Mouse (Mus musculus) heart, embryonic 16.5 days (tissue): ENCODE measurements around the gene Muc16. TPM values are rescaled to one million over a fixed set of nuclear protein-coding genes. Genes with fewer than 3 reads are reported as not detected.

Experiments
- ATAC-seq: fragments of 200-750 bp; cut with Nextera tagmentation; replicated peaks from 2 replicates; pipeline ENCODE4 v1.8.0; 2017; ENCODE audit warnings: moderate number of reproducible peaks; ENCODE audit not compliant: insufficient read depth, low FRiP score; ENCODE audit errors: extremely low read depth
- H3K27ac ChIP-seq: fragments of 300-500 bp; sonication (generic); 2 replicates; pipeline ENCODE4 v1.5.1; 2014; ENCODE audit warnings: mild to moderate bottlenecking, low read length, control low read depth, moderate library complexity
- H3K27me3 ChIP-seq: fragments of 300-500 bp; sonication (generic); 2 replicates; pipeline ENCODE4 v1.6.1; 2014; ENCODE audit warnings: low read length, mixed read lengths; ENCODE audit not compliant: control insufficient read depth, insufficient read depth
- H3K36me3 ChIP-seq: fragments of 300-500 bp; sonication (generic); 2 replicates; pipeline ENCODE4 v1.6.1; 2014; ENCODE audit not compliant: control insufficient read depth, insufficient read depth
- H3K4me1 ChIP-seq: fragments of 300-500 bp; sonication (generic); 2 replicates; pipeline ENCODE4 v1.6.1; 2014; ENCODE audit warnings: low read length, mixed read lengths; ENCODE audit not compliant: control insufficient read depth, insufficient read depth
- H3K4me2 ChIP-seq: fragments of 300-500 bp; sonication (generic); 2 replicates; pipeline ENCODE4 v1.6.1; 2014; ENCODE audit warnings: low read depth, mild to moderate bottlenecking, control low read depth, low read length
- H3K4me3 ChIP-seq: fragments of 300-500 bp; sonication (generic); 2 replicates; pipeline ENCODE4 v1.5.1; 2014; ENCODE audit warnings: mild to moderate bottlenecking, control low read depth, low read length
- H3K9ac ChIP-seq: fragments of 300-500 bp; sonication (generic); 2 replicates; pipeline ENCODE4 v1.6.1; 2014; ENCODE audit warnings: low read length, control low read depth
- H3K9me3 ChIP-seq: fragments of 300-500 bp; sonication (generic); replicated peaks from 2 replicates; pipeline ENCODE4 v1.6.1; 2016; ENCODE audit warnings: low read length; ENCODE audit not compliant: control insufficient read depth
- WGBS: fragments of 180-500 bp; shearing (Covaris S2); extraction: QIAGEN DNeasy Blood & Tissue Kit; methylation state at CpG from one replicate; pipeline ENCODE4 v1.1.7; 2014; 5-methylcytosine and 5-hydroxymethylcytosine counted together
- polyA plus RNA-seq: library from polyadenylated mRNA; unstranded; fragments of >200 nt; fragmentation: Nextera tagmentation; extraction: Ambion mirVana; gene quantifications from 2 replicates; pipeline ENCODE4 v1.2.1, GENCODE M21; 2015

Muc16 gene
- 1.5 and 1.9 TPM in 2 replicates for polyA plus RNA-seq

- ATAC-seq, result no peak; the same call in 1 of the 2 replicates
- Histone ChIP-seq H3K9me3 (no peaks in the 10 kb centered on the region), H3K4me1 (no peaks in the 10 kb centered on the region)
These were observed at the start of gene Muc16 for GRCm38 (mm10) chr9:18674480-18675154. Muc16 (minus strand) TSS chr9:18674530.

DNA sequence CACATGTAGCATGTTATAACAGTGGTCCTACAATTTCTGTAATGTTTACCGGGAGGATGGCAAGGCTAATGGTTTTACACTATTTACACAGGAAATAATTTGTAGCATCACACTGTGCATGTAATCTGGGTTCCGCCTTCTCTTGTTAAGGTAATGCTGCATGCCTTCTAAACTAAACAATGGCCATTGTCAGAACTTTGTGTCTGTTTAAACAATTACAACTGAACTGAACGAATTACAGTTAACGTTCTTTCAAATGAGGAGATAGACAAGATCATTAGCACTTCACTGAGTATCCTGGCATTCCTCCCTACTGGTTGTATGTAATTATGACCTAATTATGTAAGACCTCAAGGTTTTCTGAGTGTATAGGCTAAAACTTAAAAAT lies 48.4 kb upstream of the Muc16 start:
- H3K4me2 ChIP-seq, result no peak overlapping the region
- H3K4me1 ChIP-seq, result no peaks in the 10 kb centered on the region
- no peak overlapping the region for H3K4me3 ChIP-seq
- no peaks in the 10 kb centered on the region for H3K36me3 ChIP-seq
- WGBS, result 52% methylated on average over 4 of the region's 4 CpGs
- no peak for ATAC-seq
- no peaks in the 10 kb centered on the region for H3K9me3 ChIP-seq
- no peak overlapping the region for H3K27ac ChIP-seq
- H3K9ac ChIP-seq, result no peak overlapping the region
- no peaks in the 10 kb centered on the region for H3K27me3 ChIP-seq

More at GRCm38 (mm10) chr9:18674480-18675154, at the start of gene Muc16:
- Histone ChIP-seq H3K9ac (no peak within 1 kb of the TSS), H3K27ac (no peak within 1 kb of the TSS), H3K36me3 (no peaks in the 10 kb centered on the region), H3K4me3 (no peak within 1 kb of the TSS), H3K27me3 (no peaks in the 10 kb centered on the region), H3K4me2 (no peak within 1 kb of the TSS)
- 68% methylated on average over 4 of the region's 4 CpGs for WGBS

- H3K9ac ChIP-seq, result no peak overlapping the region
- H3K9me3 ChIP-seq, result no peaks in the 10 kb centered on the region
- H3K36me3 ChIP-seq, result no peaks in the 10 kb centered on the region
- H3K4me1 ChIP-seq, result no peaks in the 10 kb centered on the region
- ATAC-seq, result no peak
- no peak overlapping the region for H3K4me2 ChIP-seq
- H3K27me3 ChIP-seq, result no peaks in the 10 kb centered on the region
- 31% methylated on average over 6 of the region's 6 CpGs for WGBS
- no peak overlapping the region for H3K4me3 ChIP-seq
- no peak overlapping the region for H3K27ac ChIP-seq
These were observed 47.8 kb upstream of the Muc16 start for GRCm38 (mm10) chr9:18721931-18722711.

DNA sequence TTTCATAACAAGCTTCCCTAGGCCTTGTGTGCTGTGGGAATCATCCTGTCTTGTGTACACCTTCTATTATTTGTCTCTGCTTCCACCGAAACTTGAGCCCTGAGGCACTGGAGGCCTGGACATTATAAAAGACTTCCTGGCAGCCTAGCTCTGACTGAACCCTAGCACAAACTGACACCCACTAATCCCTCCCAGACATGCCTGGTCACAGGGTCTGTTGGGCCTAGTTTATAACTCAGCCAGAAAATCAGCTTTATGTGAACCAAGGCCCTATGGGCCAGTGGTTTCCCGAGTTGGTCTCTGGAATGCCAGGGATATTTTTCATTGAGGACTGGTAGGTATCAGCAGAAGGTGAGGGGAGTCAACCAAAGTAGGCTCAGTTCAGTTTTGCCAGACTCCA lies 46.7 kb upstream of the Muc16 start:
- Histone ChIP-seq H3K27ac (no peak overlapping the region), H3K27me3 (no peaks in the 10 kb centered on the region), H3K4me1 (no peaks in the 10 kb centered on the region), H3K4me3 (no peak overlapping the region), H3K4me2 (no peak overlapping the region), H3K9me3 (no peaks in the 10 kb centered on the region), H3K9ac (no peak overlapping the region), H3K36me3 (no peaks in the 10 kb centered on the region)
- WGBS, result 38% methylated on average over 2 of the region's 2 CpGs
- no peak for ATAC-seq

GRCm38 (mm10) chr9:18705628-18706027 lies 31.3 kb upstream of the Muc16 start:
- no peaks in the 10 kb centered on the region for H3K27me3 ChIP-seq
- no peaks in the 10 kb centered on the region for H3K36me3 ChIP-seq
- no peaks in the 10 kb centered on the region for H3K9me3 ChIP-seq
- no peak for ATAC-seq
- no peak overlapping the region for H3K4me2 ChIP-seq
- no peak overlapping the region for H3K4me3 ChIP-seq
- H3K27ac ChIP-seq, result no peak overlapping the region
- no peak overlapping the region for H3K9ac ChIP-seq
- no peaks in the 10 kb centered on the region for H3K4me1 ChIP-seq

- Histone ChIP-seq H3K9me3 (no peaks in the 10 kb centered on the region), H3K4me3 (no peak overlapping the region), H3K4me1 (no peaks in the 10 kb centered on the region), H3K4me2 (no peak overlapping the region), H3K9ac (no peak overlapping the region), H3K27ac (no peak overlapping the region), H3K27me3 (no peaks in the 10 kb centered on the region), H3K36me3 (no peaks in the 10 kb centered on the region)
- WGBS, result 59% methylated on average over 2 of the region's 2 CpGs
- no peak for ATAC-seq
These were observed 76.0 kb downstream of the Muc16 start for GRCm38 (mm10) chr9:18598366-18598765.

GRCm38 (mm10) chr9:18508098-18508497 lies 166.2 kb downstream of the Muc16 start:
- ATAC-seq, result no peak
- 28% methylated on average over 2 of the region's 2 CpGs for WGBS
- H3K4me1 ChIP-seq, result no peaks in the 10 kb centered on the region

GRCm38 (mm10) chr9:18478168-18478567 lies 196.2 kb downstream of the Muc16 start, which contains the start of the genes Zfp558 and Mbd3l1:
Zfp558 (minus strand) TSS chr9:18478268.
Mbd3l1 (plus strand) TSS chr9:18478359.
- 61% methylated on average over 3 of the region's 3 CpGs for WGBS
- no peak for ATAC-seq
- Histone ChIP-seq H3K4me1 (no peaks in the 10 kb centered on the region), H3K4me2 (no peak within 1 kb of the TSS), H3K27ac (no peak within 1 kb of the TSS), H3K27me3 (no peaks in the 10 kb centered on the region), H3K4me3 (no peak within 1 kb of the TSS), H3K36me3 (no peaks in the 10 kb centered on the region), H3K9me3 (no peaks in the 10 kb centered on the region), H3K9ac (no peak within 1 kb of the TSS)

More at GRCm38 (mm10) chr9:18508098-18508497, 166.2 kb downstream of the Muc16 start:
- no peak overlapping the region for H3K9ac ChIP-seq
- no peak overlapping the region for H3K27ac ChIP-seq
- no peak overlapping the region for H3K4me2 ChIP-seq
- H3K9me3 ChIP-seq, result no peaks in the 10 kb centered on the region
- no peak overlapping the region for H3K4me3 ChIP-seq
- H3K36me3 ChIP-seq, result no peaks in the 10 kb centered on the region
- no peaks in the 10 kb centered on the region for H3K27me3 ChIP-seq
